Mouse (Mus musculus) liver, postnatal 0 days (tissue): ENCODE measurements around the gene Ifna1.

Source experiments
- CTCF ChIP-seq: sonication (generic); IDR thresholded peaks from 2 replicates; pipeline ENCODE4 v1.5.1; 2016; ENCODE audit warnings: antibody characterized with exemption, low read depth
- EP300 ChIP-seq: IDR thresholded peaks from 2 replicates; pipeline ENCODE4 v1.6.1; 2016; ENCODE audit warnings: antibody characterized with exemption, low read depth, mild to moderate bottlenecking

DNA sequence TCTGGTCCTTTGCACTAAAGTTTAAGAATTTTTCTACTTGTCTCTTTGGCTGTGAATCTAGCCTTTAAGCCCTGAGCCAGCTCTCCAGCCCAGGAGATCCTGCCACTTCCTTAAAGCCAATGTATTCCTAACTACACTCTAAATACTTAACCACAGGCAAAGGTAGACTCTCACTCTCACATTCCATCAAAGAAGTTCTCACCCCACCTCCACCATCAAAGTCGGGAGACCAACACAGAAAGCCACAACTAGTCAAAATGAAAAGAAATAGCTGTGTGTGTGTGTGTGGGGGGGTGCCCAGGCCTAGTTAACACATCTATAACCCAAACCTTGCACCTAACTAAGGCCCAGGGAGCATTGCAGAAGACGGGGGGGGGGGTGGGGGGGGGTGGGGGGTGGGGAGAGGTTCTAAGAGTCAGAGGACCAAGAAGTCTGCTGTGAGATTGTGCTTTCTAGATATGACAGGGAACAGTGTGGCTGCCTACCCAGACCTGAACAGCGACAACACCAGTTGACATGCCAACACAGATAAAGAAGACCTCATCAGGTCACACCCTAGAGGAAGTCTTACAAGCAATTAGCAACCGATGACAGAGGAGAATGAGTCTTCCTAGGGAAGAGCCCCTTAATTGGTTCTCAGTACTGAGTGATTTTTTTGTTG is 25.7 kb downstream of the Ifna1 start:
- TF ChIP-seq CTCF (no peak), EP300 (peak; percentile 25; the same call in 1 of the 2 replicates)
